Mouse (Mus musculus) stomach, postnatal 0 days (tissue): ENCODE measurements around the gene Slc41a2.

Experiments
- CTCF ChIP-seq: IDR thresholded peaks from 2 replicates; pipeline ENCODE4 v1.5.1; 2016; ENCODE audit warnings: antibody characterized with exemption, low read depth, mild to moderate bottlenecking, moderate library complexity
- EP300 ChIP-seq: optimal IDR thresholded peaks from 2 replicates; pipeline ENCODE3; 2016; ENCODE audit warnings: antibody characterized with exemption

- TF ChIP-seq CTCF (no peak), EP300 (no peak)
Measured at GRCm38 (mm10) chr10:83264056-83264455, 73.6 kb downstream of the Slc41a2 start.
